Mouse (Mus musculus) embryonic fibroblast, embryonic 13.5 days (primary cell): ENCODE results near the gene Mgat3. TPM values are rescaled to one million over a fixed set of nuclear protein-coding genes. Genes with fewer than 3 reads are reported as not detected.

Experiments
- H3K27ac ChIP-seq: 2 replicates; pipeline ENCODE4 v1.5.1; 2012; ENCODE audit warnings: low read length, control low read depth, inconsistent platforms; ENCODE audit not compliant: insufficient read depth
- H3K4me1 ChIP-seq: 2 replicates; pipeline ENCODE4 v1.6.1; 2011; ENCODE audit warnings: low read length; ENCODE audit not compliant: control insufficient read depth, insufficient read depth
- H3K4me3 ChIP-seq: 2 replicates; pipeline ENCODE4 v1.5.1; 2011; ENCODE audit warnings: mild to moderate bottlenecking, control low read depth, low read length; ENCODE audit not compliant: insufficient read depth
- CTCF ChIP-seq: IDR thresholded peaks from 2 replicates; pipeline ENCODE4 v1.5.1; 2011; ENCODE audit warnings: mild to moderate bottlenecking, control low read depth, low read length, moderate library complexity, borderline replicate concordance; ENCODE audit not compliant: insufficient read depth
- POLR2A ChIP-seq: IDR thresholded peaks from 2 replicates; pipeline ENCODE4 v1.6.1; 2011; ENCODE audit warnings: low read depth, mild to moderate bottlenecking, control low read depth, low read length, moderate library complexity
- polyA plus RNA-seq: library from polyadenylated mRNA; stranded (reverse); fragments of >200 nt; gene quantifications from 2 replicates; pipeline ENCODE4 v1.2.4, GENCODE M21; 2011; ENCODE audit warnings: low read depth; ENCODE audit not compliant: missing spikeins, insufficient read length

The Mgat3 gene
- 12.4 and 12.6 TPM in 2 replicates for polyA plus RNA-seq

GRCm38 (mm10) chr15:80173001-80173771 is at the start of gene Mgat3:
TSS of gene Mgat3 (plus strand) at chr15:80173721.
- Histone ChIP-seq H3K27ac (no peak within 1 kb of the TSS), H3K4me1 (0 out of 2 replicates have a peak, but pooled peaks cover 2% of the 10 kb centered on the region), H3K4me3 (peak within 1 kb of the TSS; percentile 61)
- TF ChIP-seq CTCF (no peak), POLR2A (peak; percentile 39; the same call in 1 of the 2 replicates)

DNA sequence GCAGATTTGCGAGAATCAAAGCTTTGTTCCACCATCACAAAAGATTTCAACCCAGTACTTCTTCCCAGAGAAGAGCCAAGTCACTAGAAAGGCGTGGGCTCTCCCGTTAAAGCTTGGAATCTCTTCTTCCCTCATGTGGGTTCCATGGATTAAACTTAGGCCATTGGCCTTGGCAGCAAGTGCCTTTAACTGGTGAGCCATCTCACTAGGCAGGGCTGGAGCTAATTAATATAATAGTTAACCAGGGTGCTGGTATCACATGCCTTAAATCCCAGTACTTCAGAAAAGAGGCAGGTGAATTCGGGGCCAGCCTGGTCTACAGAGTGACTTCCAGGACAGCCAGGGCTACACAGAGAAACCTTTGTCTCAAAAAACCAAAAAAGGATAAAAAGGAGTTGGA is 48.9 kb upstream of the Mgat3 start:
- H3K4me3 ChIP-seq: no peak overlapping the region
- TF ChIP-seq POLR2A (no peak), CTCF (no peak)
- no peaks in the 10 kb centered on the region for H3K4me1 ChIP-seq
- no peak overlapping the region for H3K27ac ChIP-seq

GRCm38 (mm10) chr15:80127191-80127590 is 46.3 kb upstream of the Mgat3 start:
- Histone ChIP-seq H3K4me3 (no peak overlapping the region), H3K27ac (no peak overlapping the region), H3K4me1 (no peaks in the 10 kb centered on the region)
- TF ChIP-seq CTCF (no peak), POLR2A (no peak)

DNA sequence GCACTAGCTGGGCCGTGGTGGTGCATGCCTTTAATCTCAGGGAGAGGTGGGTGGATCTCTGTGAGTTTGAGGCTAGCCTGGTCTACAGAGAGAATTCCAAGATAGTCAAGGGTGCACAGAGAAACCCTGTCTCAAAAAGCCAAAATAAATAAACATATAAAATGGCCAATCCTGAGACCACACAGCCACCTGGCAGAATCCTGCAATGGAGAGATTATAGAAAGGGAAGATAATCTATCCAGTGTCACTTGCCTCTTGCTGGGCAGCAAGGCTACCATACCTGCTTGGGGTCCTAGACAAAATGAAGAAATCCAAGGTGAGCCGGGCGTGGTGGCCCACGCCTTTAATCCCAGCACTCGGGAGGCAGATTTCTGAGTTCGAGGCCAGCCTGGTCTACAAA is 43.5 kb upstream of the Mgat3 start:
- Histone ChIP-seq H3K4me1 (no peaks in the 10 kb centered on the region), H3K4me3 (no peak overlapping the region)
- no peak for TF ChIP-seq POLR2A
- no peak for TF ChIP-seq CTCF

DNA sequence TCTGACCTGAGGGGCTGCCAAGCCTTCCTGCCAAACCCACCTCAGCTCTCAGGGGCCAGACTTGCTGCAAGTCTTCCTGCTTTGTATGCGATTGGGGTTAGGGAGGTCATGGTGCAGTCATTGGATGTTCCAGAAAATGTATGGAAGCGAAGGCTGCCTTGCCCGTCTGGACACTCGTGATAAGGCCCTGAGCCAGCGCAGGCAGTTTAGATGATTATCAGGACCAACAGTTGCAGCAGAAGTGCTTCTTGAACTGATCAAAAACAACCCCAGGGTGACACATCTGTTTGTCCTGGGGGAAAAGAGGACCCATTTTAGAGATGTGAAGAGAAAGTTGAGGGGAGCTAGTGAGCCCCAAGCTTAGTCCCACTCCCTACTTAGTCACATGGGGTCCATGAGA is 42.8 kb upstream of the Mgat3 start:
- no peak overlapping the region for H3K27ac ChIP-seq
- H3K4me1 ChIP-seq: no peaks in the 10 kb centered on the region
- TF ChIP-seq CTCF (no peak), POLR2A (no peak)
- H3K4me3 ChIP-seq: no peak overlapping the region

More for the DNA sequence above, 43.5 kb upstream of the Mgat3 start:
- H3K27ac ChIP-seq: no peak overlapping the region

GRCm38 (mm10) chr15:80131421-80131820 is 42.1 kb upstream of the Mgat3 start:
- TF ChIP-seq POLR2A (no peak), CTCF (no peak)
- no peak overlapping the region for H3K27ac ChIP-seq

GRCm38 (mm10) chr15:80132452-80132851 is 41.1 kb upstream of the Mgat3 start:
- Histone ChIP-seq H3K27ac (no peak overlapping the region), H3K4me3 (no peak overlapping the region), H3K4me1 (peaks cover 4% of the 10 kb centered on the region)
- no peak for TF ChIP-seq CTCF
- no peak for TF ChIP-seq POLR2A

More at GRCm38 (mm10) chr15:80131421-80131820, 42.1 kb upstream of the Mgat3 start:
- Histone ChIP-seq H3K4me1 (peaks cover 3% of the 10 kb centered on the region; the same call in 1 of the 2 replicates), H3K4me3 (no peak overlapping the region)

GRCm38 (mm10) chr15:80132993-80133586 is 40.4 kb upstream of the Mgat3 start, which contains the start of gene Tab1:
TSS of gene Tab1 (plus strand) at chr15:80133127.
- H3K4me1 ChIP-seq: peaks cover 6% of the 10 kb centered on the region
- peak within 1 kb of the TSS; percentile 69 for H3K4me3 ChIP-seq
- TF ChIP-seq CTCF: peak; percentile 24; the same call in 1 of the 2 replicates
- peak; percentile 48 for TF ChIP-seq POLR2A
- H3K27ac ChIP-seq: peak within 1 kb of the TSS; percentile 95

GRCm38 (mm10) chr15:80133682-80134449 is 39.7 kb upstream of the Mgat3 start:
- peak overlapping the region; percentile 69 for H3K4me3 ChIP-seq
- H3K27ac ChIP-seq: peak overlapping the region; percentile 95
- H3K4me1 ChIP-seq: peaks cover 11% of the 10 kb centered on the region
- TF ChIP-seq POLR2A (peak; percentile 54), CTCF (no peak)
